Mouse (Mus musculus): ENCODE measurements around the gene Strn4. TPM values are rescaled to one million over a fixed set of nuclear protein-coding genes. Genes with fewer than 3 reads are reported as not detected.

Gene Strn4
- polyA plus RNA-seq, 1 experiment from 2014 or later: 153 TPM

DNA sequence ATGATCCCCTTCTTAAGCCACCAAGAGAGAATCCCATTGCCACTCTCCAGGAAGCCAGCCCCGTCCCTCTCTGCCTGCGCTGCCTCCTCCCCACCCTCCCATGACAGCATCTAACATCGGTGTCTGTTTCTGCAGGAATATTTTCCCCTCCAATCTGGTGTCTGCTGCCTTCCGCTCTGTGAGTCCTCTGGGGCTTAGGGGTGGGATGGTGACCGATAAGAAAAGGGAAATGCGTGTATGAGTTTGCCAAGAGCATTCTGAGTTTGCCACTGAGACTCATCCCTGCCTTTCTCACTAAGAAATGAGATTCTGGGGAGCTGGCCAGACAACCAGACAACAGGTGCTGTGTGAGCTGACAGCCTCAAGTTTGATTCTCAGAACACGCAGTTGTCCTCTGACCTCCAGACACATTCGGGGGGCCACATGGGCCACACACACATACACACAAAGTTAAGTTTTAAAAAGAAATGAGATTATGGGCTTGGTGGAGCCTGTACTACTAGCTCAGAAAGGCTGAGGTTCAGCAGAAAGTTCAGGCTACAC, 30.1 kb upstream of the Strn4 start:
- Histone ChIP-seq H3K36me3 (peaks cover 49% of the 10 kb centered on the region), H3K27ac (no peak overlapping the region), H3K9me3 (no peaks in the 10 kb centered on the region), H3K4me1 (replicated peaks) (peaks cover 48% of the 10 kb centered on the region), H3K4me3 (no peak overlapping the region), H3K27me3 (ENCODE audit: insufficient read depth, poor library complexity, severe bottlenecking) (no peaks in the 10 kb centered on the region)
- 95% methylated on average over 8 of the region's 8 CpGs for WGBS
- no peak for DNase-seq (ENCODE audit: low spot score)

DNA sequence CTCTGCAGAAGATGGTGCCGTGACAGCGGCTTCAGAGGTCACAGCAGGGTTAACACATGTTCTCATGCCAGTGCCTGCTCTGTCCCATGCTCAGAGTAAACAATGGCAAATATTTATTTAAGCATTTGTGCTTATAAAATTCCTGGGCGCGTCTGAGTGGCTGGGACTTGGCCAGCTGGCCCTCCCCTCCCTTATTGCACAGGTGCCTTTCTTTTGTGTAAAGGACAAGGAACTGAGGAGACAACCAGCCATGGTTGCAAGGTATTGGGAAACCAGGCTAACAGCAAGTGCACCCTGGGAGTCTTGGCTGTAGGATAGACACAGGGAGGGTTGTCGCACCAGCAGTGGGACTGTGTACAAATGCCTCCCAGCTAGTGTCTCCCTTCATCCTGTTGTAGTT, 23.4 kb upstream of the Strn4 start:
- peaks cover 78% of the 10 kb centered on the region for H3K36me3 ChIP-seq
- no peaks in the 10 kb centered on the region for H3K9me3 ChIP-seq
- no peak for DNase-seq (ENCODE audit: low spot score)
- no peak overlapping the region for H3K27ac ChIP-seq
- no peak overlapping the region for H3K4me3 ChIP-seq
- H3K4me1 ChIP-seq (replicated peaks): no peaks in the 10 kb centered on the region
- WGBS: 82% methylated on average over 5 of the region's 5 CpGs
- no peaks in the 10 kb centered on the region for H3K27me3 ChIP-seq (ENCODE audit: insufficient read depth, poor library complexity, severe bottlenecking)

DNA sequence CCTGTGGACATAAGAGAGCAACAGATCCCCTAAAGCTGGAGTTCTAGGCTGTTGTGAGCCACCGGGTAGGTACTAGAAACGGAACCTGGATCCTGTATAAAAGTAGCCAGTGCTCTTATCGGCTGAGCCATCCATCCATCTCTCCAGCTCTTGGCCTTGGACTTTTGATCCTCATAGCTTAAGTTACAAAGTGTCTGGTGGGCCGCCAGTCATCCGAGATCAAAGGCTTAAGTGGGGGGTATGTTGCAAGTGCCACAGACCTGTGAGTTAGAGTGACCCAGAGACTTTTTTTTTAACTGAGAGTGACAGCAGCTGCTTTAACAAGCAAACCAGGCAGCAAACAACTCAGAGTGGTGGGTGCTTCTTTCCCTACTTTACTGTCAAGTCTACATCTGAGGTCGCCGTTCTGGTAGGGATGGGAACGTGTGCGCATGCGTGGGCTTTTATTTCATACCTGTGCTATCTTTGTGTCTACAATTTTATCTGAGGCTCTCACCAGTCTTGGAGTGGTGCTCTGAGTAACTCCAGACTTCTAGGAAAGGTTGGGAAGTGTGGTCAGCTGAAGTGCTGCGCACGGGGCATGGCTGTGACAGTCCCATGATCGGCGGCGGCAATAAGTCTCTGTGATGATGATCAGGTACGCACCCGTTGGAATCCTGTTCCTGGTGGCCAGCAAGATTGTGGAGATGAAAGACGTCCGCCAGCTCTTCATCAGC, 22.5 kb upstream of the Strn4 start:
- Histone ChIP-seq H3K27ac (no peak overlapping the region), H3K27me3 (ENCODE audit: insufficient read depth, poor library complexity, severe bottlenecking) (no peaks in the 10 kb centered on the region), H3K4me1 (replicated peaks) (no peaks in the 10 kb centered on the region), H3K9me3 (no peaks in the 10 kb centered on the region), H3K4me3 (no peak overlapping the region), H3K36me3 (peaks cover 79% of the 10 kb centered on the region)
- DNase-seq (ENCODE audit: low spot score): no peak
- whole genome bisulfite sequencing: 92% methylated on average over 19 of the region's 19 CpGs

DNA sequence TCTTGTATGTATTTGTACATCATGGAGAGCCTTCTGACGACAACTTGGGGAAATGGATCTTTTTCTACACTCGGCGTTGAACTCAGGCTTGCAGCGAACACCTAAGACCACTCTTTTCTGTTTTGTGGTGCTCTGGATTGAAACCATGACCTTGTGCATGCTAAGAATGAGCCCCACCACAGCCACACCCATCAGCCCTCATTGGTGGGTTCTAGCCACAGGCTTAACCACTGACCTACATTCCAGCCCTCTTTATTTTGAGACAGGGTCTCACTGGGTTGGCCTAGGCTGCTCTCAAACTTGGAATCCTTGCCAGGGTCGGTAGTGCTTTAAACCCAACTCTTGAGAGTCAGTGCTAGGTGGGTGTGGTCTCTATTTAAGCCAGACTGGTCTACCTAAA, 20.8 kb upstream of the Strn4 start:
- Histone ChIP-seq H3K4me3 (no peak overlapping the region), H3K4me1 (replicated peaks) (no peaks in the 10 kb centered on the region), H3K27ac (no peak overlapping the region), H3K36me3 (peaks cover 72% of the 10 kb centered on the region), H3K27me3 (ENCODE audit: insufficient read depth, poor library complexity, severe bottlenecking) (no peaks in the 10 kb centered on the region), H3K9me3 (no peaks in the 10 kb centered on the region)
- DNase-seq (ENCODE audit: low spot score): no peak
- 94% methylated on average over 5 of the region's 5 CpGs for WGBS

DNA sequence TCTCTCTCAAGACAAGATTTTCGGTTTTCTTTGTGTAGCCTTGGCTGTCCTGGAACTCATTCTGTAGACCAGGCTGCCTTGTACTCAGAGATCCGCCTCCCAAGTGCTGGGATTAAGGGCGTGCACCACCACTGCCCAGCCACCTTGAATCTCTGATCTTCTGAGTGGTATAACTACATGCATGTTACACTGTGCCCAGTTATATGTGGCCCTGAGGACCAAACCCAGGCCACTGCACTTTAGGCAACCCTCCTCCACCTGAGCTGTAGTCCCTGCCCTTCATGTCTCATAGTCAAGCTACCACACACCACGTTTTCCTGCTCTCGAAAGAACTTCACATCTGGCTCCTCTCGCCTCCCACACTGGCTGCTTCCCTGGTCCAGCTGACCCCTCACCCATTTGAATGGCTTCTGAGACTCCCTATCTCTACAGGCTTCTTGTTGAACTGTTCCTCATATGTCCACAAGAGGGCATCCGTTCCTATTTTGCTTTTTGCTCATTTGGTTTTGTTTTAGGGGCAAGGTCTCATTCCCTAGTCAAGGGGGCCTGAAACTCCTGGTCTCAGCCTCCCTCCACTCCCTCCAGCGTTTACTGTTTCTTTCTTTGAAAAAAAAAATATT, 11.2 kb upstream of the Strn4 start:
- Histone ChIP-seq H3K9me3 (no peaks in the 10 kb centered on the region), H3K27me3 (ENCODE audit: insufficient read depth, poor library complexity, severe bottlenecking) (no peaks in the 10 kb centered on the region), H3K4me1 (replicated peaks) (0 out of 2 replicates have a peak, but pooled peaks cover 4% of the 10 kb centered on the region), H3K27ac (no peak overlapping the region), H3K36me3 (peaks cover 33% of the 10 kb centered on the region), H3K4me3 (no peak overlapping the region)
- 35% methylated on average over 8 of the region's 8 CpGs for WGBS
- DNase-seq (ENCODE audit: low spot score): peak; percentile 30

DNA sequence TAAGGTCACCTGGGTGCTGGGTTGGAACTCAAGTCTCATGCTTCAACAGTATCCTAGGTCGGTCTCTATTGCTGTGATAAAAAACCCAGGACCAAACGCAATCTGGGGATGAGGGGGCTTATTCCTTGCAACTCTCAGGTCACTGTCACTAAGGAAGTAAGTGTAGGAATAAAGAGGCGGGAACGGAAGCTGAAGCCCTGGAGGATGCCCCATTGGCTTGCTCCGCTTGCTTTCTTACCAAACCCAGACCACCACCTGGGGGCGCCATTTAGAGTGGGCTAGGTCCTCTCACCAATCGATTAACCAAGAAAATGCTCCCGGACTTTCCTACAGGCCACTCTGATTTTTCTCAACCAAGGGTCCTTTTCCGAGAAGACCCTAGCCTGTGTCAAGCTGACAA, 7.8 kb upstream of the Strn4 start:
- Histone ChIP-seq H3K36me3 (peaks cover 50% of the 10 kb centered on the region), H3K4me3 (no peak overlapping the region), H3K27me3 (ENCODE audit: insufficient read depth, poor library complexity, severe bottlenecking) (peaks cover 31% of the 10 kb centered on the region), H3K9me3 (no peaks in the 10 kb centered on the region), H3K27ac (no peak overlapping the region), H3K4me1 (replicated peaks) (peaks cover 25% of the 10 kb centered on the region)
- DNase-seq (ENCODE audit: low spot score): no peak
- WGBS: 91% methylated on average over 9 of the region's 9 CpGs

DNA sequence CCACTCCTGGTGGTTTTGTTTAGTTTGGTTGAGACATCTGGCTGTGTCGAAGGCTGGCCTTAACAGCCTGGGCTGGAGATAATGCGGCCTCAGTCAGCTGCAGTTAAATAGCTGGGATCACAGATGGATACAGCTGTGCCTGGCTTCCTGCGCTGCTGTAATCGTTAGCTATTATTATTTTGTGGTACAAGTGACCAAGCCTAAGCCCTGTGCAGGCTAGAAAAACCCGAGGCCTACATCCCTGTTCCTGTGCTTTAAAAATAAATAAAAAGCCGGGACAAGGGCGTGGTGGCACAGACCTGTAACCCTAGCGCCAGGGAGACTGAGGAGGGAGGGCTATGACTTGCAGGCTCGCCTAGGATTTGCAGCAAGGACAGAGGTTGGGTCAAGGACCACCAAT, 7.0 kb upstream of the Strn4 start:
- Histone ChIP-seq H3K9me3 (no peaks in the 10 kb centered on the region), H3K4me1 (replicated peaks) (peaks cover 25% of the 10 kb centered on the region), H3K4me3 (no peak overlapping the region), H3K27me3 (ENCODE audit: insufficient read depth, poor library complexity, severe bottlenecking) (peaks cover 38% of the 10 kb centered on the region), H3K27ac (no peak overlapping the region), H3K36me3 (peaks cover 58% of the 10 kb centered on the region)
- 86% methylated on average over 9 of the region's 9 CpGs for WGBS
- no peak for DNase-seq (ENCODE audit: low spot score)

DNA sequence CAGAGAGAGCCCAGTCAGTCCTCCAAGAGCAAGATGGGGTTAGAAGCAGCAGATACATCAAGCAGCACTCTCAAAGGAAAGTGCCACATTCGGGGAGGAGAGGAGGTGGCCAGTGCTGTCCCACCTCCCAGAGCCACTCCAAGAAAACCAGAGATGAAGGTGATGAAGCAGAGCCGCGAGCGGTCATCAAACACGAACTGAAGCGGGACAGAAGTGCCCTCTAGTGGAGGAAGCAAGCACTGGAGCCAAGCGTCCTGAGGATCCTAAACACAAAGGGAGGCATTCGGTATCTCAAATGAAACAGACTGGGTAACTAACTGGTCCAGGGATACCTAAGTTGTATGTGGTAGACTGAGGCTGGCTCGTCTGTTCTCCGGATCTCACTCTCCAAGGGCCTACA, 6.0 kb upstream of the Strn4 start:
- Histone ChIP-seq H3K4me3 (no peak overlapping the region), H3K4me1 (replicated peaks) (peaks cover 22% of the 10 kb centered on the region), H3K27me3 (ENCODE audit: insufficient read depth, poor library complexity, severe bottlenecking) (peaks cover 41% of the 10 kb centered on the region), H3K27ac (no peak overlapping the region), H3K36me3 (peaks cover 66% of the 10 kb centered on the region), H3K9me3 (no peaks in the 10 kb centered on the region)
- DNase-seq (ENCODE audit: low spot score): peak; percentile 73
- WGBS: 26% methylated on average over 10 of the region's 10 CpGs

DNA sequence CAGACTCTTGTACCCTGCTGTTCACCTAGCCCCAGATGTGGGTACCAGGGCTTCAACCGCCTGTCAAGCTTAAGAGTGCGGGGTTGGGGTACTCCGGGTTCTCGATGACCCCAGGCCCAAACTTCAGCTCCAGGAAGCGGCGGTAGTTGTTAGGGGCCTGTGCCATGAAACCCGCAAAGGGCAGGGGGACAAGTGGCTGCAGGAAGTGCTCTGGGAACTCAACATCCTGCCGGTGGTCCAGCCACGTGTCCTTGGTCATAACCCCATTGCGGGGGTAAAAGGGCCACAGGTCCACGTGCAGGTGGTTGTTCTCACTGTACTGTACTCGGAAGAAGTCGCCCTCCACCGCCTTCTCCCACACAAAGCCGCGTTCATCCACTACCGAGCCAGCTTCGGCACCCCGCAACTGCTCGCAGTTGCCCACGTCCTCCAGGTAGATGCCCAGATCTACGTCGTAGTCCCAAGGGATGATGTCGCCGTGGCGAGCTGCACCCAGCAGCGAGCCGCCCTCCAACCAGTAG, 5.2 kb upstream of the Strn4 start:
- Histone ChIP-seq H3K4me1 (replicated peaks) (peaks cover 29% of the 10 kb centered on the region), H3K27me3 (ENCODE audit: insufficient read depth, poor library complexity, severe bottlenecking) (peaks cover 41% of the 10 kb centered on the region), H3K36me3 (peaks cover 66% of the 10 kb centered on the region), H3K4me3 (peak overlapping the region; percentile 53), H3K9me3 (no peaks in the 10 kb centered on the region), H3K27ac (no peak overlapping the region)
- WGBS: 48% methylated on average over 28 of the region's 28 CpGs
- peak; percentile 12 for DNase-seq (ENCODE audit: low spot score)

DNA sequence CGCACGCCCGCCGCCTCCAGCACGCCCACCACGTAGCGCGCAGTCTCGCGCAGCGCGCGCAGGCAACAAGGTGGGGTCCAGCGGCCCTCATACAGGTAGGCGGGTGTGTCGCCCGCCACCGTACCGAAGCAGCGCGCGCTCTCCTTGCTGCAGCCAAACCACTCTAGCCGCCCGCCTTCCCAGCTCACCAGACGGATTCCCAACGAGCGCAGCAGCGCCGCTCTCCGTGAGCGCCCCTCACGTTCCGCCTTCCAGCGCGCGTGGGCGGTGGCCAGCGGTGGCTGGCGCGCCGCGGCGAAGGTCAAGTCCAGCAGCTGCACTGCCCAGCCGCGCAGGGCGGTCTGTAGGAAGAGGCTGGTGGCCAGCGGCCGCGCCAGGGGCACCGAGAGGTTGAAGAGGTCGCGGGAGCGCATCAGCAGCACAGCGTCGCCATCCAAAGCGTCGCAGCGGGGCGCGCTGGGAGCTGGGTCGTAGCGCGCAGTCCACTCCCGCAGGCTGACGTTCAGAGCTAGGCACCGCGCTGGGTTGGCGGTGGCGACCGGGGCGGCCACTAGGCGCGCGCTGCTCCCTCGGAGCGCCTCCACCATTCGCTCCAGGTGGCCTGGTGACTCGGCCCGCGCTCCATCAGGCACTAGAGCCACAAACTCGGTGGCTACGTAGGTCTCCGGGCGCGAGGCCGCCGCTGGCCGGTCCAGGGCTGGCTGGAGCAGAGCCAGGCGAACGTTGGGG, 4.6 kb upstream of the Strn4 start:
- WGBS: 4% methylated on average over 90 of the region's 90 CpGs
- H3K4me1 ChIP-seq (replicated peaks): peaks cover 35% of the 10 kb centered on the region
- H3K4me3 ChIP-seq: peak overlapping the region; percentile 53
- H3K36me3 ChIP-seq: peaks cover 66% of the 10 kb centered on the region
- H3K27me3 ChIP-seq (ENCODE audit: insufficient read depth, poor library complexity, severe bottlenecking): peaks cover 41% of the 10 kb centered on the region
- H3K27ac ChIP-seq: peak overlapping the region; percentile 72
- H3K9me3 ChIP-seq: no peaks in the 10 kb centered on the region
- DNase-seq (ENCODE audit: low spot score): peak; percentile 69

DNA sequence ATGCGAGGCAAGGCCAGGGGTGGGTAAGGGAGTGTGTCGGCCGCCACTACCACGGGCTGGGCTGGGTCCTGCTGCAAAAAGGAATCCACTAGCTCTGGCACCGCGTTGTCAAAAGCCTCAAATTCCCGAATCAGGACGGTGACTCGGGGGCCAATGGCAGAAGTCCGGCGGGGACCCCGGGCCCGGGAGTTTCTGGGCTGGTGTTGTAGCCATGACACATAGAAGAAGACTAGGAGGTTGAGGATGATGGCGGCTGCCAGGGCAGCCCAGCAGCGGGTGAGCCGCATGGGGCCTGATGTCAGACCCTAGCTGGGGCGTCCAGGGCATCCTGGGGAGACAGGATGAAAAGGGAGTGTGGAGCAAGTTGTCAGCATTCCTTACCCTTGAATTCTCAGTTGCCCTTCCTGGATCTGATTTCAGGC, 4.0 kb upstream of the Strn4 start:
- WGBS: 8% methylated on average over 17 of the region's 17 CpGs
- H3K4me3 ChIP-seq: peak overlapping the region; percentile 53
- H3K27ac ChIP-seq: peak overlapping the region; percentile 72; the same call in 1 of the 2 replicates
- H3K36me3 ChIP-seq: peaks cover 62% of the 10 kb centered on the region
- H3K9me3 ChIP-seq: no peaks in the 10 kb centered on the region
- peaks cover 41% of the 10 kb centered on the region for H3K27me3 ChIP-seq (ENCODE audit: insufficient read depth, poor library complexity, severe bottlenecking)
- DNase-seq (ENCODE audit: low spot score): no peak
- peaks cover 36% of the 10 kb centered on the region for H3K4me1 ChIP-seq (replicated peaks)

DNA sequence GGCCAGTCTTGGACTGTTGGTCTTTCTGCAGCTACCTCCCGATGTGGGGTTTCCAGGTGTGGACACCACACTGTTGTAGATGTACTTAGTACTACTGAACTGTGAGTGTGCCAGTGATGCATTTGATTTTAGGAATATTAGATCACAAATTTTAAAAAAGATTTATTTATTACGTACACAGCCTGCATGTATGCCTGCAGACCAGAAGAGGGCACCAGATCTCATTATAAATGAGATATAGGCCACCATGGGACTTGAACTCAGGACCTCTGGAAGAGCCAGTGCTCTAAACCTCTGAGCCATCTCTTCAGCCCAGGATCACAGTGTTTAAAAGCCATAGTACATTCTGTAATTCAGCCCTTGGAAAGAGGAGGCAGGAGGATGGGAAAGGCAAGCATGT, 3.2 kb upstream of the Strn4 start:
- no peak overlapping the region for H3K4me3 ChIP-seq
- peaks cover 53% of the 10 kb centered on the region for H3K36me3 ChIP-seq
- H3K9me3 ChIP-seq: no peaks in the 10 kb centered on the region
- peaks cover 43% of the 10 kb centered on the region for H3K4me1 ChIP-seq (replicated peaks)
- 82% methylated on average over 2 of the region's 2 CpGs for WGBS
- DNase-seq (ENCODE audit: low spot score): no peak
- H3K27me3 ChIP-seq (ENCODE audit: insufficient read depth, poor library complexity, severe bottlenecking): peaks cover 41% of the 10 kb centered on the region
- H3K27ac ChIP-seq: no peak overlapping the region
